Mouse (Mus musculus) lung, postnatal 10 days (tissue): ENCODE measurements around the gene Hist1h3f.
"Not testable (repeated sequence)": the region's sequence is repeated elsewhere in the genome, so short reads cannot be mapped to it uniquely, and the experiment has no call there.

Source experiments
- DNase-seq: peaks from one replicate; pipeline ENCODE4 v3.0.0; 2021

Hist1h3f gene

DNA sequence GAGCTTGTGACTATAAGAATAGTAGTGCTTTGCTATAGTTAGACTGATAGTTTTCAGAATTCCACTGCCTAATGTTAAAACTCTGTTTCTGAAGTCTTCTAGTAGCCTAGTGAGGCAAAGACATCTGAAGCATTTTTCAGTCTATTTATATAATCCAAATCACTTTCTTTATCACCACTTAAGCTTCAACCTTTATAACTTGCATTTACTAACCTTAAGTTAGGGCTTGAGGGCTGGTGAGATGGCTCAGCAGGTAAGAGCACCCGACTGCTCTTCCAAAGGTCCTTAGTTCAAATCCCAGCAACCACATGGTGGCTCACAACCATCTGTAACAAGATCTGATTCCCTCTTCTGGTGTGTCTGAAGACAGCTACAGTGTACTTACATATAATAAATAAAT, 4.0 kb upstream of the Hist1h3f start:
- not testable (repeated sequence) for DNase-seq

DNA sequence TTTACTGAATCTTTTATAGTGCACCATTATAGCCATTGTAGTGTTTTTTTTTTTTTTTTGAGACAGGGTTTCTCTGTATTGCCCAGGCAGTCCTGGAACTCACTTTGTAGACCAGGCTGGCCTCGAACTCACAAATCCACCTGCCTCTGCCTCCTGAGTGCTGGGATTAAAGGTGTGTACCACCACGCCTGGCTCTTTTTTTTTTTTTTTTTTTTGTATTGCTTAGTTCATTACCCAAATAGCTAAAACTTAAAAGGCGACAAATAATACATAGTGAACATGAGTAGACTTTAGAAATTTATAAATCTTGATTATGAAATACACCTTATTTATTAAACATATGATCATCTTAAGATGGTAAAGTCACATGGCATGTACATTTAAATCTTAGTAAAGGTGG, 2.4 kb upstream of the Hist1h3f start:
- DNase-seq: no peak

DNA sequence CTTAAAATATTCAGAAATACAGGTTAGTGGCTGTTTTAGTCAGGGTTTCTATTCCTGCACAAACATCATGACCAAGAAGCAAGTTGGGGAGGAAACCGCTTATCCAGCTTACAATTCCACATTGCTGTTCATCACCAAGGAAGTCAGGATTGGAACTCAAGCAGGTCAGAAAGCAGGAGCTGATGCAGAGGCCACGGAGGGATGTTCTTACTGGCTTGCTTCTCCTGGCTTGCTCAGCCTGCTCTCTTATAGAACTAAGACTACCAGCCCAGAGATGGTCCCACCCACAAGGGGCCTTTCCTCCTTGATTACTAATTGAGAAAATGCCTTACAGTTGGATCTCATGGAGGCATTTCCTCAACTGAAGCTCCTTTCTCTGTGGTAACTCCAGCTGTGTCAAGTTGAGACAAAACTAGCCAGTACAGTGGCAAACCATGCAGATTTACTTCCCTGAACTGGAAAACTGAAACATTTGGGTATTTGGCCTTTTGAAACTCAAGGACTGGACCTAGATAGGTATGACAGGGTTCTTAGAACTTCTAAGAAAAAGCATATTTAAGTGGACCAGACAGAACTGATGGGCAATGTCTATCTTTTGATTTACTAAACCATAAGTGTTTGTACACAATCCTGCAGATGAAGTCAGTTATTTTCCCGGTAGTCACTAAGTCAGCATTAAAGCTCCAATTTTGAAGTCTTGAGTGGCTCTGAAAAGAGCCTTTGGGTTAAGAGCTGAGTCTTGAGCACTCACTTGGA, 1.4 kb upstream of the Hist1h3f start:
- not testable (repeated sequence) for DNase-seq

DNA sequence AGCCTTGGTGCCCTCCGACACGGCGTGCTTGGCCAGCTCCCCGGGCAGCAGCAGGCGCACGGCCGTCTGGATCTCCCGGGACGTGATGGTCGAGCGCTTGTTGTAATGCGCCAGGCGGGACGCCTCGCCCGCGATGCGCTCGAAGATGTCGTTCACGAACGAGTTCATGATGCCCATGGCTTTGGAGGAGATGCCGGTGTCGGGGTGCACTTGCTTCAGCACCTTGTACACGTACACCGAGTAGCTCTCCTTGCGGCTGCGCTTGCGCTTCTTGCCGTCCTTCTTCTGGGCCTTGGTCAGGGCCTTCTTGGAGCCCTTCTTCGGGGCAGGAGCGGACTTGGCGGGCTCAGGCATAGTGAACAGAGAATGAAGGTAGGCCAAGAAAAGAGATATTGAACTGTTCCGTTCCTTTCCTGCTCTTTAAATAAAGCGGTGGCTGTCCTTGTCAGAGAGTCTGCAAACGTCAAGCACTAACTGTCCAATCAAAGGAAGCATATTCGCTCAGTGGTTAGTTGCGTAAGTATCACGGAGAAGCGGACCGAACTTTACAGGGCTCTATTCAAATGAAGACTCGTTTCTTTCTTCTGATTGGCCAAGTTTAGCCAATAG, 749 bp upstream of the Hist1h3f start, which contains the start of gene Hist1h2bh:
TSS of gene Hist1h2bh (minus strand) at position 394 of the 609 bp plus-strand sequence.
- peak; percentile 81 for DNase-seq

DNA sequence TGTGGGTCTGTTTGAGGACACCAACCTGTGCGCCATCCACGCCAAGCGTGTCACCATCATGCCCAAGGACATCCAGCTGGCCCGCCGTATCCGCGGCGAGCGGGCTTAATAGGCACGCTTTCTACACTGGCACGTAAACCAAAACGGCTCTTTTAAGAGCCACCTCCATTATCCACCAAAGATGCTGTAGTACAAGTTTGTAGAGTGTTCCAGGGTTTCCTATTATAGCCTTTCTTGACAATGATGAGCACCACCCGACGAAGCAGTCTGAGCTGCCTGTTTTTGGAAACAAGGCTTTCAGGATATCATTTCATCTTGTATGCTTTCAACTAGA, 902 bp downstream of the Hist1h3f start:
- DNase-seq: not testable (repeated sequence)

DNA sequence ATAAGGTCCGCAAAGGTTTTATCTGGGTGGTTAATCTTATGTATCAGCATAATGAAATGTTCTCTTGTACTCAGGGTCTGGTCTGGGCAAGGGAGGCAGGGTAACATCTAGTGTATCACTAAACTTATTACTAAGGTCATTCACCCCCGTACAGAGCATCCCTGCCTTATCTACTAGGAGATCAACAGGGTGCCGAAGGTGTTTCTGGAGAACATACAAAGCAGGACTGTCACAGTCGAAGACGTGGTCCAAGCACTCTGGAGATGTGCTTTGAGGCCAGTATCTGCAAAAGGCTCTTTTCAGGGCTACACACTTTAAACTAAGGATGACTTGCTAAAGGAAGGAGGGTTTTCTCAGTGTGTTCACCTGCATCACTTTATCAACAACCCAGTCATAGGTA, 2.8 kb downstream of the Hist1h3f start:
- no peak for DNase-seq

DNA sequence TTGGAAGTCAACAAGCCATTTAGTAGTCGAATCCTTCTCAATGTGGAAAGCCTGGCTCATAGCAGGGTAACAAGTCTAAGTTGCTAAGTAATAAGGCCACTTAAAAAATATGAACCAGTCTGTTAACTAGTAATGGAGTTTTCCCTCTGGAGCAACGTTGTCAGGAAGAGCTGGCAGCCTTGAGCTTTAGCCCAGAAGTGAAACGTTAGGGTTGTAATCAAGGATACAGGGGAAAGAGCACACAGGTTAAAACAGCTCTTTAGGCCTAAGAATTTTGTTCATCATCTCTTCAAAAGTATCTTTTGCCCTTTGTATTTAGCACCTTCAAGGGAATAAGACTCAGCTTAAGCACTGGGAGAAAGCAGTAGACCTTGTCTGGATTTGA, 6.9 kb downstream of the Hist1h3f start:
- no peak for DNase-seq

DNA sequence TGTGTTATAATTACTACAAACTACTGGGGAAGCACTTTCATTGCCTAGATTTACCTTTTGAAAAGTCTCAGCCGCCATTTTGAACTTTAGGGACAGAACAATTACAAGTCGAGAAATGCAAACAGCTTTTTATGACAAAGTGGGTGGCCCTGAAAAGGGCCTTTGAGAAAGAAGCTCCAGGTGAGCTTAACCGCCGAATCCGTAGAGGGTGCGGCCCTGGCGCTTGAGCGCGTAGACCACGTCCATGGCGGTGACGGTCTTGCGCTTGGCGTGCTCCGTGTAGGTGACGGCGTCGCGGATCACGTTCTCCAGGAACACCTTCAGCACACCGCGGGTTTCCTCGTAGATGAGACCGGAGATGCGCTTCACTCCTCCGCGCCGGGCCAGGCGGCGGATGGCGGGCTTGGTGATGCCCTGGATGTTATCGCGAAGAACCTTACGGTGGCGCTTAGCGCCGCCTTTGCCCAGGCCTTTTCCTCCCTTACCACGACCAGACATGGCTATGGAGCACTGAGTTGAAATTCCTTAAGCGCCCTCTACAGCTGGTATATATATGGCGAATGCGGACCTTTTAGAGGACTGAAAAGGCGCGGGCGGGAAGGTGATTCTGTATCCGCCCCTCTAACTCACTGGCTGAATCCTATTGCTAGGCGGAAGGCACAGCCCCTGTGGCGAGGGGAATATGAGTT, 7.4 kb downstream of the Hist1h3f start, which contains the start of gene Hist1h4f:
TSS of gene Hist1h4f (minus strand) at position 503 of the 689 bp plus-strand sequence.
- peak; percentile 93 for DNase-seq

DNA sequence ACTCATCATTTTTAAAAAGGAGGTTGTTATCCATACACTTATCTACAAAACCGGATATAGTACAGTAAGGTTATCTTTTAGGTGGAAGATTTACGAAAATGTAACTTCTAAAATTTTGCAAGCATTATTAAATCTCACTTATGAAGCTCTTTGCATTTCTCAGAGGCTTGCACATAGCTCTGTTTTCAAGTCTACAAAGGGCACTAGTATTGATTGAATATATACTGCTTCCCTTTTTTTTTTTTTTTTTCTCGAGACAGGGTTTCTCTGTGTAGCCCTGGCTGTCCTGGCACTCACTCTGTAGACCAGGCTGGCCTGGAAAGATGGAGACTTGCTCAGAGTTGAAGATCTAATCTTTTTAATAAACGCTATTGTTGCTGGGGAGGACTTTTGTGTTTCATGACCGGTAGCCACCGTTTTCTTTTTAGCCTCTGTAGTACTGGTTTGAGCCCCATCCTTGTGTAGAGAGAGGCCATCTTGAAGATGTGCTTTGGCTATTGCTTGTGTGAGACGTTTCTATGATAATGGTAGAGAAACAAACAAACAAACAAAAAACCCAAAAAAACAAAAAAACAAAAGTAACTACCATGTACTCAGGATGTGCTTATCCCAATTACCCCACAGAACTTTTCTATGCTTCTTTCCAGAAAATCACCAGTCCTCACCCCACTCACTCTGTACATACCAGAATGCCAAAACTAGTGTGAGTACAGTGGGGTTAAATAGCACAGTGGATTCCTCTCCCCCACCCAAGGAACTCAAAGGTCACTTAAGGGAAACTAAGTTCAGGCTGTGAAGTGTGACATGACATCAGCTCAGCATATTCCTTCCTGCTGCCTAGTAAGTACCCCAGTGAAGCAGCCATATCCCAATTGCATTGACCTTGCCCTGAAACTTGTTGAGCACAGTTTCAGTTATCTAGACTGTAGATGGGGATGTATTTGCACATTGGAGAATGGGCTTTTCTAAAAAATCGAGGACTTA, 8.4 kb downstream of the Hist1h3f start:
- DNase-seq: no peak

DNA sequence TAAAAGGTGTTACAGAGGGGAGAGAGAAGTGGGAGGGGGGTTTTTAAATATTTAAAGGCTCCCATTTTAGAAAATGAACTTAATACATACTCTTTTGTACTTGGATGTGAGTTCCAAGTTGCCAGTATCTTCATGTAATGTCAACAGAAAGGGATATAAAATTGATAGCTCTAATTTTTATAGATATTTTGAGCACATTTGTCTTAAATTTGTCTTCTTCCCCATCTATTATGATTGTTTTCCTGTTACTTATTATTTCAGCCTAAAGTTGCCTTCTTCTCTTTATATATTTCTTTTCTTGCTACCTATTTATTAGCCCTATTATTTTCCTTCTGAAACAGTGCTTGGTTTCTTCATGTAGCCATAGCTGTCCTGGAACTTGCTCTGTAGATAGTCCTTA, 9.1 kb downstream of the Hist1h3f start, which contains the start of gene Hist1h1d:
TSS of gene Hist1h1d (plus strand) at position 301 of the 400 bp plus-strand sequence.
- DNase-seq: no peak

DNA sequence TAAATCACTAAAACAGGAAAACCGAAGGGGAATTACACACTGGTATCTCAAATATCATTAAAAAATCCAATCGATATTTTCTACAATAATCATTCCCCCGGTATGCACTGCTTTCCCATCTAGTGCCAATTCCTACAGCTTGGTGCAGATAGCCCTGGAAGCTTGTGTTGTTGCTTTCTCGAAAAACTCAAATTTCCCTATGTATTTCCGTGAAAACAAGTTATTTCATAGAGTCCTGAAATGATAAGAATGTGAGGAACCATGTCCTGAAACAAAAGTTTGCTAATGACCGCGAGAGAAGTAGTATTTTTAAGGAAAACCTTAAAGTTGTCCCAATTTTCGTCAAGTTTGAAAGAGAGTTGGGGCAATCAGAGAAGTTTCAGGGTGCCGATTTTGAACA, 10.5 kb downstream of the Hist1h3f start:
- DNase-seq: no peak

DNA sequence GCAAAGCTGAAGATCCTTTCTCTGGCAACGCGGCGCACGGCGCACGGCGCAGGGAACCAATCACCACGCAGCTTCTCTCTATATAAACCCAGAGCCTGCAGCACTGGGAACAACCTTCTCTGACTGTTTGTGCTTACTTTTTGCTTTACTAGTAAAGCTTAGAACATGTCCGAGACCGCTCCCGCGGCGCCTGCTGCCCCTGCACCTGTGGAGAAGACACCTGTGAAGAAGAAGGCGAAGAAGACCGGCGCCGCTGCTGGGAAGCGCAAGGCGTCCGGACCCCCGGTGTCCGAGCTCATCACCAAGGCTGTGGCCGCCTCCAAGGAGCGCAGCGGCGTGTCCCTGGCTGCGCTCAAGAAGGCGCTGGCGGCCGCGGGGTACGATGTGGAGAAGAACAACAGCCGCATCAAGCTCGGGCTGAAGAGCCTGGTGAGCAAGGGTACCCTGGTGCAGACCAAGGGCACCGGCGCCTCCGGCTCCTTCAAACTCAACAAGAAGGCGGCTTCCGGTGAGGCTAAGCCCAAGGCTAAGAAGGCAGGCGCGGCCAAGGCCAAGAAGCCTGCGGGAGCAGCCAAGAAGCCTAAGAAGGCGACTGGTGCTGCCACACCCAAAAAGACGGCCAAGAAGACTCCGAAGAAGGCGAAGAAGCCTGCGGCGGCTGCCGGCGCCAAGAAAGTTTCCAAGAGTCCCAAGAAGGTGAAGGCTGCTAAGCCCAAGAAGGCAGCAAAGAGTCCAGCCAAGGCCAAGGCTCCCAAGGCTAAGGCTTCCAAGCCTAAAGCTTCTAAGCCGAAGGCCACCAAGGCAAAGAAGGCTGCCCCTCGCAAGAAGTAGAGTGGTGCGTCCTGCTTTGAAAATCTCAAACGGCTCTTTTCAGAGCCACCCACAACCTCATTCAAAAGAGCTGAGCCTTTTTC, 11.3 kb downstream of the Hist1h3f start:
- peak; percentile 82 for DNase-seq

DNA sequence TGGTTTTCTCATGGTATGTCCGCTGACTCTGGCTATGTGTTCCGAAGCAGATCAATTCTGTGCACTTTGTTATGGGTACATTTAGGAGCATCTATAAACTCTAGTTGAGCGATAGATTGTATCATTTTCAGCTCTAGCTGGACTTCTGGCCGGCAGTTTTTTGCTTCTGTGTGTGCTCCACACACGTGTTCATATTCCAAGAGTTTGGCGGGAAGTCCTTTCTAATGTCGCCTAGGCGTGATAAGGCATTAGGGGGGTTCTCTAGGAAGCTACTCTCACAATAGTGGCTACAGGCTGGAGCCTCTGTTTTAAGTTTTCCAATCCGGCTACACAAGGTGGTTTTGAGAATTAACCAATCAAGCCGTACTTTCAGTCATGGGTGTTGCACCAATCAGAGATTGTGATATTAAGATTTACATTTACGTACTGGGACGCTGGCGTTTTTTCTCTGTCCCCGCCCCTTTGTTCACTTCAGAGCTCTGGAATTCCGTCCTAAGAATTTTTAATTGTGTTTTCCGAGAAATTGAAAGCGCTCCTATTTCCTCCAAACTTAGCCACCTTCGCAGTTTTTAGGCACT, 12.1 kb downstream of the Hist1h3f start:
- DNase-seq: peak; percentile 87

DNA sequence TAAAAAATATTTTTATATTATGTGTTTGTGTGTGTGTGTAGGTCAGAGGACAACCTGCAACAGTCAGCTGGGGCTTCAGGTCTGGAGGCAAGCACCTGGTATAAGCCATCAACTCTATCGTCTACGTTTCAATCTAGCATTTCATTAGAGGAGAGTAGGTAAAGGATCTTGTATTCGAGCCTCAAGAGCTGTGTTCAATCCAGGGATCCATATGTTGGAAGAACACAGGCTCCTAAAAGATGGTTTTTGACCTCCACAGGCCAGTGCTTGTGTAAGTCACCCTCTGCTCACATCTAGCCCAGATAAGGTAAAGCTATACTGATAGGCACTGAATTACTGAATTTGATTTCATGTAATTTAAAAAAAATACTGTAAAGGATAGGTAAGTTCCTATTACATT, 13.1 kb downstream of the Hist1h3f start:
- DNase-seq: no peak

DNA sequence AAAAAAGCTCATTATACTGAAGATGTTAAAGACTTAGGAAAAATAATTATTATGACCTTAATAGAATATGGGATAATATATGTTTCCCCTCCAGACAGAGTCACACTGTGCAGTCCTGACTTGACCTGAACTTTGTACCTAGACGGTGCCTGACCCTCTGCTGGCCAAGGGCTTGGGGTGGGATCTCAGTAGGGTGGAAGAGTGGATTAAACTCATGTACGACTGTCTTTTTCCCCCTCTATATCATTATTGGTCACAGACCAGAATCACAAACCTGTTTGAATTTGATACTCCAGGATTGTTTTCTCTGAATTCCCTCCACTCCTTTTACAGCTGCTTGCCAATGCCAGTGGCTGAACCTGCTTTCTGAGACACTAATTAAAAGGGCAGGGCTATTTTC, 16.8 kb downstream of the Hist1h3f start:
- not testable (repeated sequence) for DNase-seq

DNA sequence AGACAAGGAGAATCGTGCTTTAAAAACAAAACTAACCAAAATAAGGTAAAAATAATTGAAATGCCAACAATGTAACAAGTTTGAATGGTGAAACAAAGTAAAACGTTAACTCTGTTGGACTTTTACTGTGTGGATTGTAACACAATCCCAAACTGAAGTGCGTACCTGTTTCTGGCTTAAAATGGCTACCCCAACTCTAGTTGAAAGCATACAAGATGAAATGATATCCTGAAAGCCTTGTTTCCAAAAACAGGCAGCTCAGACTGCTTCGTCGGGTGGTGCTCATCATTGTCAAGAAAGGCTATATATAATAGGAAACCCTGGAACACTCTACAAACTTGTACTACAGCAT, 17.7 kb downstream of the Hist1h3f start:
- not testable (repeated sequence) for DNase-seq

DNA sequence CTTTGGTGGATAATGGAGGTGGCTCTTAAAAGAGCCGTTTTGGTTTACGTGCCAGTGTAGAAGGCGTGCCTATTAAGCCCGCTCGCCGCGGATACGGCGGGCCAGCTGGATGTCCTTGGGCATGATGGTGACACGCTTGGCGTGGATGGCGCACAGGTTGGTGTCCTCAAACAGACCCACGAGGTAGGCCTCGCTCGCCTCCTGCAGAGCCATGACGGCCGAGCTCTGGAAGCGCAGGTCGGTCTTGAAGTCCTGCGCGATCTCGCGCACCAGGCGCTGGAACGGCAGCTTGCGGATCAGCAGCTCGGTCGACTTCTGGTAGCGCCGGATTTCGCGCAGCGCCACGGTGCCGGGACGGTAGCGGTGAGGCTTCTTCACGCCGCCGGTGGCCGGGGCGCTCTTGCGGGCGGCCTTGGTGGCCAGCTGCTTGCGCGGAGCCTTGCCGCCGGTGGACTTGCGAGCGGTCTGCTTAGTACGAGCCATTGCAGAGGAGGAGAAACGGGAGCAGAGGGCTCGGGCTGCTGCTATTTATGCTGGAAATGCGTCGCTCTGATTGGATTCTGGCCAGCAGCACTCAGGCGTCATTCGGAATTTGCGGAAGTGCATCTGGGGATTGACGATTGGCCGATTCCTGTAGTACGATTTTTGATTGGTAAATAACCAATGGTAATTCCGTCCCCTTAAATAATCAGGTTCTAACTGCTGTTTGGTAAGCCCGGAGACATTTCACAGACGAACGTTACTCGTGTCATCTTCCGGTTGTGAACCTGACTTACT, 18.2 kb downstream of the Hist1h3f start, which contains the start of gene Hist1h3e:
TSS of gene Hist1h3e (minus strand) at position 487 of the 777 bp plus-strand sequence.
- peak; percentile 96 for DNase-seq

DNA sequence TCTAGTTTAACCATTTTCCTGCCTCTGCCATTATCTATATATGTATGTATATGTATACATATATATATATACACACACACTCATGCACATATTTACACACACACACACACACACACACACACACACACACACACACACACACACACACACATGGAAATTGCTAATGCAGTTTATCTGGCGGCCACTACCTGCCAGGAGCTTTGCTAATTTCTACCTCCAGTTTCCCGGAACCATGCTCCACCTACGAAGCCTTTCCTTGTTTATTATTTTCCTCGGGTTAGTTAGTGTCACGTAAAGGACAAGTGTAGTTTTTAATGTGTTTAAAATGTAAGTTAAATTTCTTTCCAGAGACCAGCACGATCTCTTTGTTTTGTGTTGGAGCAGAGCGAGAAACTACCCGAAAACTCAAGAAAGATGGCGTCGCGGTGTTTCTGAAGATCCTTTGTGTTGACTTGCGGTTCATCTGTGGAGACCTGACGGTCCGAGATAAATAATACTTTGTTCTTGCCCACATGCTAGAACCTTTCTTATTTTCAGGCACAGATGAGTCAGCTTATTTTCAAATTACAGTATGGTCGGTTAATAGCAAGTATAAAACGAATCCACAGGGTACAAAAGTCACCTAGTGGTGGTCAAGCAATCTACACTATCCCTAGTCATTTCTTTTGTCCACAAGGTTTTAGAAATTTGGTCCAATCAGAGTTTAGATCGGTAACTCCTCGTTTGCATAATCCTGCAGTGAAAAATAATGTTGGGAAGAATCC, 19.0 kb downstream of the Hist1h3f start:
- no peak for DNase-seq

DNA sequence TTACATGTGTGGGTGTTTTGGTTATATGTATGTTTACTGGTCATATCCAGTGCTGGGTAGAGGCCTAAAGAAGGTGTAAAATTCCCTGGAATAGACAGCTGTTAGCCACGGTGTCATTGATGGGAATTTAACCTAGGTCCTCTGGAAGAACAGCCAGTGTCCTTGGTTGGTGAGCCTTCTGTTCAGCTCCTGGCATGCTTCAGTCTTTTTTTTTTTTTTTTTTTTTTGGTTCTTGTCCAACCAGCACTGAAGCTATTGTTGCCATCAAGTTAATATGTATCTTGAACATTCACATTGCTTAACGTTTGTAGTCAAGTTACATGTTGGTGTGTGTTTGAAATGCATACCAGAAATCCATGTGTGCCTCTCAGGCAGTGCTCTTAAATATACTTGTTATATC, 20.6 kb downstream of the Hist1h3f start:
- no peak for DNase-seq
